8 mouse cellular contexts compared by ENCODE assay signal in genomic region chr1:131829279-131829678, GRCm38 (mm10). TPM values are rescaled to one million over a fixed set of nuclear protein-coding genes. Genes with fewer than 3 reads are reported as not detected.
A peak's percentile ranks its signal among the peaks of the same experiment; 100 is the strongest.
DNase-seq lines count a peak whose midpoint lies in the region; ATAC-seq and TF ChIP-seq lines count a peak whose summit lies in the region.

No protein-coding gene starts in this region.

- H3K9ac ChIP-seq in heart, embryonic 16.5 days (ENCODE audit: low read length) = peak overlapping the region; percentile 90
- H3K9ac ChIP-seq in midbrain, embryonic 11.5 days (ENCODE audit: low read length) = peak overlapping the region; percentile 47; the same call in 1 of the 2 replicates

- peak overlapping the region; percentile 91 for H3K4me2 ChIP-seq in heart, embryonic 16.5 days (ENCODE audit: low read depth, low read length)
- H3K4me2 ChIP-seq in midbrain, embryonic 11.5 days = peak overlapping the region; percentile 68

- intact Hi-C loops in left cerebral cortex, adult 2 months (cut with DNase I) = no loop called here
- intact Hi-C loops in left cerebral cortex, postnatal 10 days (cut with DNase I) = loop anchor here (10.0 kb wide), 1 partner anchor 114 kb away; no protein-coding TSS in a partner anchor

- peak overlapping the region; percentile 30 for H3K27ac ChIP-seq in left cerebral cortex, adult 2 months
- no peak overlapping the region for H3K27ac ChIP-seq in heart, embryonic 16.5 days (ENCODE audit: low read length)
- no peak overlapping the region for H3K27ac ChIP-seq in midbrain, embryonic 11.5 days (ENCODE audit: low read depth, low read length)

- no peaks in the 10 kb centered on the region for H3K27me3 ChIP-seq in heart, embryonic 16.5 days (ENCODE audit: control insufficient read depth, insufficient read depth, low read length)
- H3K27me3 ChIP-seq in midbrain, embryonic 11.5 days (ENCODE audit: control insufficient read depth, insufficient read depth, low read length) = 0 out of 2 replicates have a peak, but pooled peaks cover 2% of the 10 kb centered on the region

- no peak for DNase-seq in left cerebral cortex, adult 2 months (ENCODE audit: extremely low spot score in 1 of 2, low spot score in 2 of 2)
- no peak for DNase-seq in left cerebral cortex, adult 8-10 months (ENCODE audit: low spot score in 2 of 2)
- peak; percentile 46 to 61 for DNase-seq in cerebellum, postnatal 10 days
- no peak for DNase-seq in midbrain, embryonic 11.5 days (ENCODE audit: low spot score, missing footprints)
- DNase-seq in frontal cortex, postnatal 14 days (ENCODE audit: low spot score in 2 of 2) = no peak
- DNase-seq in left cerebral cortex, postnatal 10 days (ENCODE audit: extremely low spot score in 1 of 2, low spot score in 2 of 2) = no peak
- no peak for DNase-seq in urinary bladder, postnatal 10 days (ENCODE audit: low spot score)

- 45% methylated on average over 5 of the region's 5 CpGs for WGBS in heart, embryonic 16.5 days
- 53% methylated on average over 5 of the region's 5 CpGs for WGBS in midbrain, embryonic 11.5 days

- no peak for TF ChIP-seq CTCF in left cerebral cortex, adult 2 months (IDR thresholded peaks at IDR 0.05)

- no peaks in the 10 kb centered on the region for H3K9me3 ChIP-seq in heart, embryonic 16.5 days (replicated peaks; ENCODE audit: control insufficient read depth, low read length)
- no peaks in the 10 kb centered on the region for H3K9me3 ChIP-seq in midbrain, embryonic 11.5 days (ENCODE audit: control insufficient read depth, low read length)

- H3K4me3 ChIP-seq in left cerebral cortex, adult 2 months = peak overlapping the region; percentile 87
- peak overlapping the region; percentile 83 for H3K4me3 ChIP-seq in heart, embryonic 16.5 days (ENCODE audit: low read length)
- peak overlapping the region; percentile 82 for H3K4me3 ChIP-seq in midbrain, embryonic 11.5 days (ENCODE audit: low read depth, low read length)

- no peak for ATAC-seq in heart, embryonic 16.5 days (replicated peaks; ENCODE audit: extremely low read depth, insufficient read depth, low FRiP score)
- no peak for ATAC-seq in midbrain, embryonic 11.5 days (ENCODE audit: low FRiP score)

- H3K36me3 ChIP-seq in heart, embryonic 16.5 days (ENCODE audit: control insufficient read depth, insufficient read depth) = peaks cover 2% of the 10 kb centered on the region; the same call in 1 of the 2 replicates
- no peaks in the 10 kb centered on the region for H3K36me3 ChIP-seq in midbrain, embryonic 11.5 days (ENCODE audit: control insufficient read depth, insufficient read depth, low read length)

- H3K4me1 ChIP-seq in heart, embryonic 16.5 days (ENCODE audit: control insufficient read depth, insufficient read depth, low read length) = peaks cover 10% of the 10 kb centered on the region
- peaks cover 17% of the 10 kb centered on the region for H3K4me1 ChIP-seq in midbrain, embryonic 11.5 days (ENCODE audit: control insufficient read depth, insufficient read depth, low read length)

RNA-seq across cellular contexts. Expression of gene Slc41a1, which starts 2.0 kb away (rescaled TPM):
- 10 to 100 TPM; 42.6 to 46.8 TPM for total RNA-seq in left cerebral cortex, adult 2 months (2021)
- 10 to 100 TPM; 49.4 to 56.1 (median 53.7) TPM for total RNA-seq in left cerebral cortex, adult 8-10 months (2022)
- 10.3 and 11.7 TPM in 2 replicates for polyA plus RNA-seq in heart, embryonic 16.5 days (2015; fragmentation: Nextera tagmentation; extraction: Ambion mirVana)
- 10.0 and 11.4 TPM in 2 replicates for polyA plus RNA-seq in midbrain, embryonic 11.5 days (2014; fragmentation: Nextera tagmentation; extraction: Ambion mirVana)
- 10 to 100 TPM; 43.8 to 43.9 TPM for total RNA-seq in left cerebral cortex, postnatal 10 days (2021)

RNA-seq across cellular contexts. Expression of gene Pm20d1, which starts 32.1 kb away (rescaled TPM):
- total RNA-seq in left cerebral cortex, adult 2 months (2021) = 1 to 10 TPM; 1.5 to 2.3 TPM
- total RNA-seq in left cerebral cortex, adult 8-10 months (2022) = 1 to 10 TPM; 2.1 to 3.3 (median 2.4) TPM
- 2.0 and 2.6 TPM in 2 replicates for polyA plus RNA-seq in heart, embryonic 16.5 days (2015; fragmentation: Nextera tagmentation; extraction: Ambion mirVana)
- 0.82 and 1.5 TPM in 2 replicates for polyA plus RNA-seq in midbrain, embryonic 11.5 days (2014; fragmentation: Nextera tagmentation; extraction: Ambion mirVana)
- under 1 TPM; 0.69 to 0.94 TPM for total RNA-seq in left cerebral cortex, postnatal 10 days (2021)

RNA-seq across cellular contexts. Expression of gene Rab29, which starts 37.7 kb away (rescaled TPM):
- 1 to 10 TPM; 4.8 to 5.0 TPM for total RNA-seq in left cerebral cortex, adult 2 months (2021)
- total RNA-seq in left cerebral cortex, adult 8-10 months (2022) = 1 to 10 TPM; 4.7 to 6.7 (median 6.1) TPM
- 20.3 and 21.1 TPM in 2 replicates for polyA plus RNA-seq in heart, embryonic 16.5 days (2015; fragmentation: Nextera tagmentation; extraction: Ambion mirVana)
- 12.5 and 15.0 TPM in 2 replicates for polyA plus RNA-seq in midbrain, embryonic 11.5 days (2014; fragmentation: Nextera tagmentation; extraction: Ambion mirVana)
- total RNA-seq in left cerebral cortex, postnatal 10 days (2021) = 1 to 10 TPM; 5.5 to 5.6 TPM

Comparison
In these comparisons a context has a peak if more than half of its experiments do, and no peak if none do; other contexts are left out.
1. DNase-seq: peak in cerebellum, postnatal 10 days (2 of 2); none in left cerebral cortex, adult 2 months (0 of 2), left cerebral cortex, adult 8-10 months (0 of 2), midbrain, embryonic 11.5 days (single experiment), frontal cortex, postnatal 14 days (0 of 2), left cerebral cortex, postnatal 10 days (0 of 2) and urinary bladder, postnatal 10 days (single experiment).
2. Peak in every context shown above with its lines, with median percentiles within 50 percentile points of each other: H3K4me3 ChIP-seq.